ENCODE assay signal across 8 mouse cellular contexts in the genomic region with DNA sequence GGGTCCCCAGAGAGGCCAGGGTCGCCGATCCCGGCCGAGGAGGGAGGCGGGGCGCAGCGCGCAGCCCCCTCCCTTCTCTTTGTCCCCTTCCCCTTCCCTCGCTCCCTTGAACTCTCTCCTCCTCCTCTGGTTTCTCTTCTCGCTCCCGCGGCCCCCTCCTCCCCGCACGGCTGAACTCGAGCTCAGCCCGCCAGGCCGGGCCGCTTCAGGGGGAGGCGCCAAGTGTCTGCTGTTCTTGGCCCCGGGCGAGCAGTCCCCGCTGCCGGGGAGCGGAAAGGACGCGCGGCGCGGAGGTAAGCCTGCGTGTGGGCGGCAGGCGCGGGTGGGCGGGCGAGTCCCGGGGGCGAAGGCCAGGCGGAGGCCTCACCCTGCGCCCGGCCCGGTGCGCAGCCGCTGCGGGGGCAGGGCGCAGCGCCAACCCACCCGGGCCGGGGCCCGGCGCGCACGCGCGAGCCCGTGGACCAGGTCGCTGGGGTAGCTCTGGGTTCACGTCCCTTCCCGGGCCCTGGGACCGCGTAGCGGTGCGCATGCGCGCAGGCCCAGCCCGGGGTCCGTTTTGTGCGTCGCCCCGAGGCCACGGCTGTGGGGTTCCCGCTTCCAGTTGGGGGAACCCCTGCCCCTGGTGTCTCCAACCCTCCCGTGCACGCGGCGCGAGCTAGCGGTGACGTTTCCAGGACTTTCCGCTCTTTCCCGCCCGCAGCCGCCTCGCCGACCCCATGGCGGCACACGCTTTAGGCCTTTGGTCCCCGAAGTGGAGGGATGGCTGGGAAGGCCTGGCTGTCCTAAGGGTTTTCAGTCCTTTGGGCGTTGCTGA. TPM values are rescaled to one million over a fixed set of nuclear protein-coding genes. Genes with fewer than 3 reads are reported as not detected.
DNase-seq lines count a peak whose midpoint lies in the region; ATAC-seq and TF ChIP-seq lines count a peak whose summit lies in the region.

No protein-coding gene starts in this region.

- H3K27me3 ChIP-seq in intestine, embryonic 14.5 days (replicated peaks; ENCODE audit: control insufficient read depth, insufficient read depth, low read length) = no peaks in the 10 kb centered on the region
- H3K27me3 ChIP-seq in midbrain, embryonic 10.5 days (ENCODE audit: low read depth, poor library complexity, severe bottlenecking) = no peaks in the 10 kb centered on the region

- no peak for TF ChIP-seq POLR2A in cortical plate, adult 2 months (IDR thresholded peaks at IDR 0.05; ENCODE audit: extremely low read depth, insufficient read depth, low read length)

- peak overlapping the region; percentile 89 for H3K9ac ChIP-seq in intestine, embryonic 14.5 days (ENCODE audit: low read length)

- intact Hi-C loops in left cerebral cortex, postnatal 36 days (cut with DNase I) = no loop called here

- peak; percentile 94 for ATAC-seq in intestine, embryonic 14.5 days (replicated peaks; ENCODE audit: low FRiP score, low TSS enrichment, low read depth)

- DNase-seq in adrenal gland, adult (ENCODE audit: inconsistent age in 2 of 2, low spot score in 1 of 2) = peak; percentile 92 to 97
- DNase-seq in gastrocnemius, postnatal 25 days = peak; percentile 88
- peak; percentile 92 for DNase-seq in intestine, embryonic 14.5 days (ENCODE audit: low spot score)
- peak; percentile 82 to 89 for DNase-seq in left cerebral cortex, postnatal 36 days (ENCODE audit: low spot score in 2 of 2)
- DNase-seq in midbrain, embryonic 10.5 days (ENCODE audit: low spot score) = peak; percentile 89
- peak; percentile 54 to 68 for DNase-seq in right cerebral cortex, postnatal 36 days (ENCODE audit: low spot score in 2 of 2)
- DNase-seq in urinary bladder, postnatal 4 days (ENCODE audit: low spot score in 2 of 2) = peak; percentile 78 to 82

- WGBS in intestine, embryonic 14.5 days = under 1% methylated on average over 59 of the region's 88 CpGs
- WGBS in midbrain, embryonic 10.5 days = under 1% methylated on average over 88 of the region's 88 CpGs

- H3K27ac ChIP-seq in cortical plate, adult 2 months (ENCODE audit: insufficient read depth, low read length) = peak overlapping the region; percentile 93
- H3K27ac ChIP-seq in intestine, embryonic 14.5 days (ENCODE audit: low read depth) = peak overlapping the region; percentile 96
- peak overlapping the region; percentile 98 for H3K27ac ChIP-seq in midbrain, embryonic 10.5 days (replicated peaks)

- no peaks in the 10 kb centered on the region for H3K9me3 ChIP-seq in intestine, embryonic 14.5 days (ENCODE audit: control insufficient read depth, low read length)
- no peaks in the 10 kb centered on the region for H3K9me3 ChIP-seq in midbrain, embryonic 10.5 days (replicated peaks)

- peak overlapping the region; percentile 94 for H3K4me2 ChIP-seq in intestine, embryonic 14.5 days (ENCODE audit: low read length)

- H3K4me3 ChIP-seq in cortical plate, adult 2 months (ENCODE audit: insufficient read depth, low read length) = peak overlapping the region; percentile 50
- H3K4me3 ChIP-seq in intestine, embryonic 14.5 days (ENCODE audit: low read depth, low read length) = peak overlapping the region; percentile 63
- peak overlapping the region; percentile 70 for H3K4me3 ChIP-seq in midbrain, embryonic 10.5 days

- TF ChIP-seq CTCF in cortical plate, adult 2 months (IDR thresholded peaks at IDR 0.05; ENCODE audit: extremely low read depth, insufficient read depth, low read length) = no peak

- H3K4me1 ChIP-seq in cortical plate, adult 2 months (ENCODE audit: control insufficient read depth, insufficient read depth, low read length) = no peaks in the 10 kb centered on the region; the same call in 1 of the 2 replicates
- peaks cover 18% of the 10 kb centered on the region for H3K4me1 ChIP-seq in intestine, embryonic 14.5 days (replicated peaks; ENCODE audit: control insufficient read depth, insufficient read depth, low read length)
- H3K4me1 ChIP-seq in midbrain, embryonic 10.5 days = peaks cover 32% of the 10 kb centered on the region

- H3K36me3 ChIP-seq in intestine, embryonic 14.5 days (ENCODE audit: control insufficient read depth, insufficient read depth, low read length) = peaks cover 6% of the 10 kb centered on the region; the same call in 1 of the 2 replicates
- H3K36me3 ChIP-seq in midbrain, embryonic 10.5 days = peaks cover 29% of the 10 kb centered on the region

RNA-seq across cellular contexts. Expression of a gene that starts 20.3 kb away (rescaled TPM):
- 22.9 and 23.8 TPM in 2 replicates for polyA plus RNA-seq in cortical plate, adult 2 months (2012; rRNA removed)
- total RNA-seq in gastrocnemius, postnatal 25 days (2021) = 10 to 100 TPM; 18.0 to 20.7 TPM
- polyA plus RNA-seq in intestine, embryonic 14.5 days (2014; fragmentation: Nextera tagmentation; extraction: Ambion mirVana) = 89.3 and 105 TPM in 2 replicates
- total RNA-seq in left cerebral cortex, postnatal 36 days (2021) = 10 to 100 TPM; 18.4 to 22.9 TPM
- 163 and 168 TPM in 2 replicates for polyA plus RNA-seq in midbrain, embryonic 10.5 days (2016; fragmentation: Nextera tagmentation; extraction: Ambion mirVana)

Comparison
In these comparisons a context has a peak if more than half of its experiments do, and no peak if none do; other contexts are left out.
1. Peak in every context shown above with its lines: DNase-seq, ATAC-seq, H3K4me3 ChIP-seq and H3K27ac ChIP-seq.